Mouse (Mus musculus): ENCODE measurements around the gene Plxdc2.

The Plxdc2 gene

GRCm38 (mm10) chr2:16571169-16571751, 215.2 kb downstream of the Plxdc2 start:
- DNase-seq: no peak

- no peak for DNase-seq
Measured at GRCm38 (mm10) chr2:16576566-16576965, 220.5 kb downstream of the Plxdc2 start.

- no peak for DNase-seq
Measured at GRCm38 (mm10) chr2:16578153-16578552, 222.0 kb downstream of the Plxdc2 start.

- DNase-seq: no peak
Measured at GRCm38 (mm10) chr2:16588546-16588945, 232.4 kb downstream of the Plxdc2 start.

GRCm38 (mm10) chr2:16595451-16595850, 239.3 kb downstream of the Plxdc2 start:
- DNase-seq: no peak

- no peak for DNase-seq
Measured at GRCm38 (mm10) chr2:16598231-16598630, 242.1 kb downstream of the Plxdc2 start.

- no peak for DNase-seq
Measured at GRCm38 (mm10) chr2:16604291-16604690, 248.2 kb downstream of the Plxdc2 start.

GRCm38 (mm10) chr2:16607792-16608586, 251.9 kb downstream of the Plxdc2 start:
- DNase-seq: no peak

- DNase-seq: no peak
Measured at GRCm38 (mm10) chr2:16642061-16642460, 286.0 kb downstream of the Plxdc2 start.

- DNase-seq: no peak
Measured at GRCm38 (mm10) chr2:16651713-16652112, 295.6 kb downstream of the Plxdc2 start.

GRCm38 (mm10) chr2:16664516-16664915, 308.4 kb downstream of the Plxdc2 start:
- DNase-seq: no peak

- peak; percentile 12 for DNase-seq
Measured at GRCm38 (mm10) chr2:16668391-16668790, 312.3 kb downstream of the Plxdc2 start.

- no peak for DNase-seq
Measured at GRCm38 (mm10) chr2:16682905-16683304, 326.8 kb downstream of the Plxdc2 start.

GRCm38 (mm10) chr2:16683739-16684138, 327.6 kb downstream of the Plxdc2 start:
- no peak for DNase-seq

GRCm38 (mm10) chr2:16684529-16684928, 328.4 kb downstream of the Plxdc2 start:
- DNase-seq: no peak

GRCm38 (mm10) chr2:16696390-16696789, 340.3 kb downstream of the Plxdc2 start:
- DNase-seq: no peak

- no peak for DNase-seq
Measured at GRCm38 (mm10) chr2:16697181-16697580, 341.1 kb downstream of the Plxdc2 start.

GRCm38 (mm10) chr2:16706227-16706626, 350.1 kb downstream of the Plxdc2 start:
- DNase-seq: no peak

GRCm38 (mm10) chr2:16709885-16710284, 353.8 kb downstream of the Plxdc2 start:
- DNase-seq: no peak

GRCm38 (mm10) chr2:16731033-16731432, 374.9 kb downstream of the Plxdc2 start:
- DNase-seq: no peak

GRCm38 (mm10) chr2:16734381-16734780, 378.3 kb downstream of the Plxdc2 start:
- DNase-seq: no peak

- no peak for DNase-seq
Measured at GRCm38 (mm10) chr2:16738241-16738640, 382.1 kb downstream of the Plxdc2 start.

- no peak for DNase-seq
Measured at GRCm38 (mm10) chr2:16741813-16742212, 385.7 kb downstream of the Plxdc2 start.

- DNase-seq: no peak
Measured at GRCm38 (mm10) chr2:16743568-16743967, 387.5 kb downstream of the Plxdc2 start.

Data from cerebellum, adult 9-10 months (tissue).